Mouse (Mus musculus): ENCODE results near the gene Tbccd1. TPM values are rescaled to one million over a fixed set of nuclear protein-coding genes. Genes with fewer than 3 reads are reported as not detected.

Tbccd1 gene
- polyA plus RNA-seq, 1 experiment from 2014 or later, result 34.4 TPM

DNA sequence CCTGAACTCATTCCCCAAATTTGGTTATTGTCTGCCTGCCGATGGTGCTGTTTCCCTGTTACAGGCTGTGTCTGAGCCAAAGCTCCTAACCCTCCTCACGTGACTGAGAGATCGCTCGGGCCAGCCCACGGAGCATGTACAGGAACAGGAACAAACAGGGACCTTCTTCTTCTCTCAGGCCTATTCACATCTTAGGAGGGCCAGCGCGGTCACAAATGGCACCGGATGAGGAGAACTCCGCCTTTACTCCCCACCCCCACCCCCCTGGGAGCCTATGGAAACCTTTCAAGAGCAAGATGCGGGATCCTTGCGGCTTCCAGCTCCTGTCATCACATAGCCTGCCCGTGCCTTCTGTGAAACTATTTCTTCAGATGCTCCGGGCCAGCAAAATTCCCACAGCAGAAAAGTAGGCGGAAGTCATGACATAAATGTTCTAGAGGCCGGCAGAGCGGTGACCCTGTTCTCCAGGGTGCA is 90.7 kb downstream of the Tbccd1 start:
- Histone ChIP-seq H3K4me3 (no peak overlapping the region), H3K9ac (no peak overlapping the region), H3K4me2 (replicated peaks) (no peak overlapping the region), H3K9me3 (no peaks in the 10 kb centered on the region), H3K27ac (no peak overlapping the region), H3K27me3 (no peaks in the 10 kb centered on the region), H3K36me3 (no peaks in the 10 kb centered on the region), H3K4me1 (no peaks in the 10 kb centered on the region)
- WGBS, result 80% methylated on average over 16 of the region's 16 CpGs
- no peak for ATAC-seq (ENCODE audit: low FRiP score, low read depth)

DNA sequence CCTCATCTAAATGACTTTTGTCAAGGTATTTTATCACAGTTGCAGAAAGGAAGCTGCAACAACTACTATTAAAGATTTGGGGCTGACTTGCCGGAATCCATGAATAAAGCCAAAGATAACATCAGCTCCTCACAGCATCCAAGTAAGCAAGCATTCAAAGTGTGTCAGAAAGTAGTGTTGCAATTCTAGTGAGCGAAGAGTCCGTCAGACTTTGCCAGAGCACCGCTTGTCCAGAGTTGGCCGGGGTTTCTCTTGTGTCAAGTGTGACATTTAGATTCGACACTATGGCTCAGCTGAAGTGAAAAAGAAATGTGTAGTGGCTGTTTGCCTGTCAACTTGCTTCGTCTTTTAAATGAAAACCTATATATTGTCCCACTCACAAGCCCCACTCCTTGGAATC is 91.9 kb downstream of the Tbccd1 start:
- no peaks in the 10 kb centered on the region for H3K27me3 ChIP-seq
- no peaks in the 10 kb centered on the region for H3K36me3 ChIP-seq
- no peak overlapping the region for H3K4me2 ChIP-seq (replicated peaks)
- ATAC-seq (ENCODE audit: low FRiP score, low read depth), result no peak
- no peak overlapping the region for H3K4me3 ChIP-seq
- no peaks in the 10 kb centered on the region for H3K4me1 ChIP-seq
- H3K9ac ChIP-seq, result no peak overlapping the region
- H3K27ac ChIP-seq, result no peak overlapping the region
- peaks cover 4% of the 10 kb centered on the region for H3K9me3 ChIP-seq
- 94% methylated on average over 7 of the region's 7 CpGs for WGBS

Other genes with a start within 250 kb of the Tbccd1 start
- 0.08 and 0.20 TPM in 2 replicates for gene Dgkg, start 200.4 kb downstream of the Tbccd1 start, polyA plus RNA-seq (2015; fragmentation: Nextera tagmentation; extraction: Ambion mirVana)
- not detected in 2 replicates for gene Crygs, start 46.1 kb downstream of the Tbccd1 start, polyA plus RNA-seq (2015; fragmentation: Nextera tagmentation; extraction: Ambion mirVana)
- 106 and 110 TPM in 2 replicates for gene Dnajb11, start 176 bp upstream of the Tbccd1 start, polyA plus RNA-seq (2015; fragmentation: Nextera tagmentation; extraction: Ambion mirVana)
- gene Ahsg, start 33.6 kb upstream of the Tbccd1 start, polyA plus RNA-seq (2015; fragmentation: Nextera tagmentation; extraction: Ambion mirVana), result 1.4 TPM in 1 of 2 replicates, not detected in the other
- not detected in 2 replicates for gene Fetub, start 60.7 kb upstream of the Tbccd1 start, polyA plus RNA-seq (2015; fragmentation: Nextera tagmentation; extraction: Ambion mirVana)
- not detected in 2 replicates for gene Hrg, start 93.4 kb upstream of the Tbccd1 start, polyA plus RNA-seq (2015; fragmentation: Nextera tagmentation; extraction: Ambion mirVana)
- gene Kng2, start 171.8 kb upstream of the Tbccd1 start, polyA plus RNA-seq (2015; fragmentation: Nextera tagmentation; extraction: Ambion mirVana), result 0.17 TPM in 1 of 2 replicates, not detected in the other
- gene Kng1, start 200.2 kb upstream of the Tbccd1 start, polyA plus RNA-seq (2015; fragmentation: Nextera tagmentation; extraction: Ambion mirVana), result 0.15 and 1.1 TPM in 2 replicates
- gene Eif4a2, start 249.8 kb upstream of the Tbccd1 start, polyA plus RNA-seq (2015; fragmentation: Nextera tagmentation; extraction: Ambion mirVana), result 249 and 265 TPM in 2 replicates

All from limb, embryonic 13.5 days (tissue).